Mouse (Mus musculus): ENCODE results near the gene Antxr1. TPM values are rescaled to one million over a fixed set of nuclear protein-coding genes. Genes with fewer than 3 reads are reported as not detected.
"Not testable (repeated sequence)": the region's sequence is repeated elsewhere in the genome, so short reads cannot be mapped to it uniquely, and the experiment has no call there.

The Antxr1 gene
- polyA plus RNA-seq, 1 experiment from 2014 or later = 5.8 TPM

DNA sequence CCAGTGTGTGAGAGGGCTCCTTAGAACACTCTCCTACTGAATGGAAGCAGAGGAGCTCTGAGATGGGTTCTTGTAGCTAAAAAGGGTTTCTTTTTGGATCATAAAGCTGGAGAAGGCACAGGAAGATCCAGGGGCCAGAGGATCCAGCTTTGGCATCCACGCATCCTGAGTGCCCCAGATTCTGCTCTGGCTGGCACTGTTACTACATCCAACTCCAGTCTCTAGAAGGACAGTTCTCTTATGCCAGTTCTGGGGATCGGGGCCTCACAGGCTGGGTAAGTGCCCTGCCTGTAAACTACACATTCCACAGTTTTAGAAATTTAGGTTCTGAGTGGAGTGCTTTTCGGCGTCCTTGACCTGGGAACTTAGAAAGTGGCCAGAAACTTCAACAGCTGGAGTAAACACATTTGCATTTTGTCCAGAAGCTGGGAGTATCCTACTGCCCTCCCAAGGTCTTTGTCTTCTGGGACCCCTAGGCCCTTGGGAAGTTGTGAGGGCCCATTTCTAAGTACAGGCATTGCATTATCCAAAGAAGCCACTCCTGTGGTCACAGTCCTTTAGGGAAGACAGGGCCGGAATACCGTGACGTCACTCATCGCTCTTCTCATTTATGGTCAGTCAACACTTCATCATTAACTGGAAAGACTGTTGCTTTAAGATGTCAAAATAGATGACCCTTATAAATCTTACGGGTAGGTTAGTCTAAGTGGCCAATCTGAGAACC lies 235.2 kb downstream of the Antxr1 start:
- no peaks in the 10 kb centered on the region for H3K9me3 ChIP-seq (ENCODE audit: control insufficient read depth, low read length)
- H3K36me3 ChIP-seq (ENCODE audit: control insufficient read depth, insufficient read depth, low read length) = no peaks in the 10 kb centered on the region
- H3K4me3 ChIP-seq (ENCODE audit: low read depth, low read length) = no peak overlapping the region
- H3K4me2 ChIP-seq (ENCODE audit: low read depth, low read length, severe bottlenecking) = no peak overlapping the region
- ATAC-seq (replicated peaks; ENCODE audit: low FRiP score) (no peak), DNase-seq (ENCODE audit: low spot score) (no peak)
- H3K4me1 ChIP-seq (replicated peaks; ENCODE audit: control insufficient read depth, insufficient read depth, low read length) = 0 out of 2 replicates have a peak, but pooled peaks cover 2% of the 10 kb centered on the region
- H3K9ac ChIP-seq (ENCODE audit: low read length) = no peak overlapping the region
- WGBS = 91% methylated on average over 9 of the region's 9 CpGs
- H3K27ac ChIP-seq (ENCODE audit: low read depth, low read length) = no peak overlapping the region
- no peaks in the 10 kb centered on the region for H3K27me3 ChIP-seq (ENCODE audit: control insufficient read depth, insufficient read depth, low read length)

DNA sequence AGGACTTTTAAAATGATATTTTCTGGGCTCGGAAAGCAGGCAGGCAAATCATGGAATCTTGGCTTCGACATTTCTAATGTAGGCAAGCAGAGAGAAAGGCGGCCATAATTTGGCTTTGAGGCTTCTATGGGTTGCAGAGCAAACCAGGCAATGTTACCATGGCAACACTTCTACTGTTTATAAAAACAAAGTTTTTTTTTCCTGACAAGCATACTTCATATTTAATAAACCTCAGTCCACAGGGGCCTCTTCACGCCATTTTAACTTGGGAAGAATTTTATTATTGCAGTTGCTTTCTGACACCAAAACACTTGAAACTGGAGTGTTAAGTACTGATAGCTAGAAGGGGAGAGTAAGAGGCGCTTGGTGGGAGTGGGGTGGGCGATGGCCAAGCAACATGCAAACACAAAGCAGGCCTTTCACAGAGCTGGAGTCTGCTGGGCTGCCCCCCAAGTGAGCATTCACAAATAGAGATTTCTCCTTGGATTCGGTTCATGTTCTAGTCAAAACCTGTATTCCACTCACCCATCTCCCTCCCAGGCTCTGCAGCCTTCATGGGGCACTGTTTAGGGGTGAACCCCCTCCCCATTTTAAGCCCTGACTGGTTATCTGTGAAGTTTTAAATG lies 235.8 kb downstream of the Antxr1 start:
- no peak overlapping the region for H3K9ac ChIP-seq (ENCODE audit: low read length)
- no peak overlapping the region for H3K27ac ChIP-seq (ENCODE audit: low read depth, low read length)
- H3K4me2 ChIP-seq (ENCODE audit: low read depth, low read length, severe bottlenecking) = no peak overlapping the region
- DNase-seq (ENCODE audit: low spot score) (no peak), ATAC-seq (replicated peaks; ENCODE audit: low FRiP score) (no peak)
- H3K4me3 ChIP-seq (ENCODE audit: low read depth, low read length) = no peak overlapping the region
- 64% methylated on average over 7 of the region's 7 CpGs for WGBS
- 0 out of 2 replicates have a peak, but pooled peaks cover 2% of the 10 kb centered on the region for H3K4me1 ChIP-seq (replicated peaks; ENCODE audit: control insufficient read depth, insufficient read depth, low read length)
- H3K36me3 ChIP-seq (ENCODE audit: control insufficient read depth, insufficient read depth, low read length) = no peaks in the 10 kb centered on the region
- H3K9me3 ChIP-seq (ENCODE audit: control insufficient read depth, low read length) = no peaks in the 10 kb centered on the region
- no peaks in the 10 kb centered on the region for H3K27me3 ChIP-seq (ENCODE audit: control insufficient read depth, insufficient read depth, low read length)

DNA sequence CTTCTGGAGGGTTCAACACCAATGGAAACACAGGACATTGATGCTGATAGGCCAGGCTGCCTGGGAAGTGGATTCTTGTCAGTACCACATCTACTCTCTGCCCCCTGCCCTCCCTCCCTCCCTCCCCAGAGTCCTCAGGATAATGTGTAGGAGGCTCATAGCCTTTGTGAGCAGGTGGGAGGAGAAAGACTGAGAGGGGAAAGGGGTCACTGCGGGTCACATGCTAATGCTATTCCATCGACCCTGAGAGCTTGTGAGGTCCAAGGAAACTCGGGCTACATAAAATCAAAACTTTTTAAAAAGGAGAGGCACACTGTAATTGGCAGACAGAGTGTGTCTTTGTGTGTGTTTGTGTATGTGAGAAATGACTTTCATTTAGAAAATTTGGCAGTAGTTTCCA lies 236.4 kb downstream of the Antxr1 start:
- Histone ChIP-seq H3K4me2 (ENCODE audit: low read depth, low read length, severe bottlenecking) (no peak overlapping the region), H3K36me3 (ENCODE audit: control insufficient read depth, insufficient read depth, low read length) (no peaks in the 10 kb centered on the region), H3K9me3 (ENCODE audit: control insufficient read depth, low read length) (no peaks in the 10 kb centered on the region), H3K27me3 (ENCODE audit: control insufficient read depth, insufficient read depth, low read length) (no peaks in the 10 kb centered on the region), H3K9ac (ENCODE audit: low read length) (no peak overlapping the region), H3K27ac (ENCODE audit: low read depth, low read length) (no peak overlapping the region), H3K4me3 (ENCODE audit: low read depth, low read length) (no peak overlapping the region), H3K4me1 (replicated peaks; ENCODE audit: control insufficient read depth, insufficient read depth, low read length) (0 out of 2 replicates have a peak, but pooled peaks cover 2% of the 10 kb centered on the region)
- no peak for DNase-seq (ENCODE audit: low spot score)
- 10% methylated on average over 3 of the region's 3 CpGs for WGBS
- ATAC-seq (replicated peaks; ENCODE audit: low FRiP score) = no peak

DNA sequence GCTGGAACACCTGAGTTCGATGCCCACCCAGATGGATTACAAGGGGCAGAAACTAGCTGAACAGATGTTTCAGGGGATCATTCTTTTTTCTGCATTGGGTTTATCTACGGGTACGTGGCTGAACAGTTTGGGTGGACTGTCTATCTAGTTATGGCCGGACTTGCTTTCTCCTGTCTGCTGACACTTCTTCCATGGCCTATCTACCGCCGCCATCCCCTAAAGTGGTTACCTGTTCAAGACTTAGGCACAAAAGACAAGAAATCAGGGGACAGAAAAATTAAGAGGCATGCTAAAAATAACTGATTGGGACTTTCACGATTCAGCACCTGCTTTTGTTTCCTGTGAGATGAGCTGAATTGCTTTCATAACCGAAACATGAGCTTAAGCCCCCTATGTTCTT lies 242.0 kb downstream of the Antxr1 start:
- not testable (repeated sequence) for H3K36me3 ChIP-seq (ENCODE audit: control insufficient read depth, insufficient read depth, low read length); H3K4me3 ChIP-seq (ENCODE audit: low read depth, low read length); DNase-seq (ENCODE audit: low spot score); H3K9me3 ChIP-seq (ENCODE audit: control insufficient read depth, low read length); H3K9ac ChIP-seq (ENCODE audit: low read length); H3K4me1 ChIP-seq (replicated peaks; ENCODE audit: control insufficient read depth, insufficient read depth, low read length); H3K27me3 ChIP-seq (ENCODE audit: control insufficient read depth, insufficient read depth, low read length); H3K27ac ChIP-seq (ENCODE audit: low read depth, low read length); H3K4me2 ChIP-seq (ENCODE audit: low read depth, low read length, severe bottlenecking); ATAC-seq (replicated peaks; ENCODE audit: low FRiP score)
- 91% methylated on average over 8 of the region's 8 CpGs for WGBS

DNA sequence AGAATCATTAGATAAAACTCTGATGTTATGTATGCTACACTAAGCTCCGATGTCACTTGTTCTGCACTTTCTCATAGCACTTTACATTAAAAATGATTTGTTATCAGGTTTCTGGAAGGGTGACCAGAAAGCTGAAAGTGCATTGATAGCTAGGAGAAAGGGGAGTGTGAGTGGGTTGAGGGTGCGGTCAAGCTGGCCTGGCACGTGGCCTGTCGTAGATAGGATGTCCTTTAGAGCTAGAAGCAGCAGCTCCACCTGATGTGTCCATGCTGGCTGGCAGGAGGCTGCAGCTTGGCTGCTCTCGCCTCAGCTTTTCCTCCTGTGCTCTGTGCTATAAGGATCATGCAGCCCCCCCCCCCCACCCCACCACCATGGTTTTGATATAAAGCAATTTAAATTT lies 243.1 kb downstream of the Antxr1 start:
- no peak for DNase-seq (ENCODE audit: low spot score)
- Histone ChIP-seq H3K27me3 (ENCODE audit: control insufficient read depth, insufficient read depth, low read length) (no peaks in the 10 kb centered on the region), H3K4me1 (replicated peaks; ENCODE audit: control insufficient read depth, insufficient read depth, low read length) (no peaks in the 10 kb centered on the region), H3K36me3 (ENCODE audit: control insufficient read depth, insufficient read depth, low read length) (no peaks in the 10 kb centered on the region), H3K9ac (ENCODE audit: low read length) (no peak overlapping the region), H3K4me2 (ENCODE audit: low read depth, low read length, severe bottlenecking) (no peak overlapping the region), H3K27ac (ENCODE audit: low read depth, low read length) (no peak overlapping the region), H3K4me3 (ENCODE audit: low read depth, low read length) (no peak overlapping the region), H3K9me3 (ENCODE audit: control insufficient read depth, low read length) (no peaks in the 10 kb centered on the region)
- 92% methylated on average over 5 of the region's 5 CpGs for WGBS
- no peak for ATAC-seq (replicated peaks; ENCODE audit: low FRiP score)

DNA sequence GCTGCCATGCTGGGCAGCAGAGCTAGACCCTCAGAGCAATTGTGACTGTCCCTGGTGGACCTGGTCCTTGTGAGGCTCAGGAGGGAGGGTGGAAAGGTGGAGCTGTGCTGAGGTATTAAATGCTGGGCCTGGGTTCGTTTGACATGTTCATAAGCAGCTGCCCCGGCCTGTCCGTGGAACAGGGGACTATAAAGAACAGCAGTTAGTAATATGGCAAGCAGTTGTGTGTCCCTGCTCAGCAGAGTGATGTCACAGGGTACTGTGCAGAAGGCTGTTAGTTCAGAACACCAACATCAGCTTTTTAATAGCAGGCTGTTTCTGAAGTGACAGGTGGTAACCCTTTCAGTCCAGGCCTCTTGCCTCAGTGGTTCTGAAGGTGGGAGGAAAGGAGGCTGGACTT lies 244.7 kb downstream of the Antxr1 start:
- DNase-seq (ENCODE audit: low spot score) (no peak), ATAC-seq (replicated peaks; ENCODE audit: low FRiP score) (no peak)
- Histone ChIP-seq H3K4me2 (ENCODE audit: low read depth, low read length, severe bottlenecking) (no peak overlapping the region), H3K27ac (ENCODE audit: low read depth, low read length) (no peak overlapping the region), H3K9me3 (ENCODE audit: control insufficient read depth, low read length) (no peaks in the 10 kb centered on the region), H3K4me3 (ENCODE audit: low read depth, low read length) (no peak overlapping the region), H3K9ac (ENCODE audit: low read length) (no peak overlapping the region), H3K36me3 (ENCODE audit: control insufficient read depth, insufficient read depth, low read length) (no peaks in the 10 kb centered on the region; the same call in 1 of the 2 replicates), H3K27me3 (ENCODE audit: control insufficient read depth, insufficient read depth, low read length) (no peaks in the 10 kb centered on the region), H3K4me1 (replicated peaks; ENCODE audit: control insufficient read depth, insufficient read depth, low read length) (no peaks in the 10 kb centered on the region)
- WGBS = 93% methylated on average over 3 of the region's 3 CpGs

DNA sequence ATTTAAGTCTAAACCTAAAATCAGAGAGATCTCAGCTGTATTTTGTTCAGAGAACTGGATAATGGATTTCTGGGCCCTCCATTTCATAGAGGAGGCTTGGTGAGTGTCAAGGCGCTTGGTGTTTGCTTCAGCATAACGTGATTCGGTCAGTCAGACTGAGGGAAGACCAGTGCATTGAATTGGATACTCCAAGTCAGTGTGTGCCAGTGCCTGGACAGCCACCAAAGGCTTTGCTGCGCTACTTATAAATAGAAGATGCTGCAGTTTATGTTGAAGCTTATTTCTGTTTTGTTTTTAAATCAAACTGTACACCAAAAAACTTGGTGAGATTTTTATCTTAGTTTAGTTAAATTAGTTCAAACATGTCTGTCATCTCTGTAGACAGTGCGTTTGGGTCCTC lies 247.3 kb downstream of the Antxr1 start:
- Histone ChIP-seq H3K9ac (ENCODE audit: low read length) (no peak overlapping the region), H3K4me1 (replicated peaks; ENCODE audit: control insufficient read depth, insufficient read depth, low read length) (no peaks in the 10 kb centered on the region), H3K4me2 (ENCODE audit: low read depth, low read length, severe bottlenecking) (no peak overlapping the region), H3K27me3 (ENCODE audit: control insufficient read depth, insufficient read depth, low read length) (no peaks in the 10 kb centered on the region), H3K36me3 (ENCODE audit: control insufficient read depth, insufficient read depth, low read length) (no peaks in the 10 kb centered on the region; the same call in 1 of the 2 replicates), H3K9me3 (ENCODE audit: control insufficient read depth, low read length) (no peaks in the 10 kb centered on the region), H3K27ac (ENCODE audit: low read depth, low read length) (no peak overlapping the region), H3K4me3 (ENCODE audit: low read depth, low read length) (no peak overlapping the region)
- ATAC-seq (replicated peaks; ENCODE audit: low FRiP score) (no peak), DNase-seq (ENCODE audit: low spot score) (no peak)
- 92% methylated on average over 5 of the region's 5 CpGs for WGBS

DNA sequence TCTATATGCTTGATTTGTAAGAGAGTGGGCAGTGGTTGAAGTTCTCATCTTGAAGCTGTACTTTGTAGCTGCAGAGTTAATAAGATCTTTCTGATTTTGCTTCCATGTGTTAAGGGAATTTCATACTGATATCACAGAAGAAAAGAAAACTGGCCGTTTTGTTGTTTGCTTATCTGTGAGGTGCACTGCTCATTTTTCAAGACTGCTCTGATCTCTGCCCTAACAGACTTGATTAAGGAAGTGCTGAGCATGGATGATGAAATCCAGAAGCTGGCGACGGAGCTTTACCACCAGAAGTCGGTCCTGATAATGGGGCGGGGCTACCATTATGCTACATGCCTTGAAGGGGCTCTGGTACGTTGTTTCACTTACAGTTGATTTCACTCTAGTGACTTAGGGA lies 250.6 kb downstream of the Antxr1 start:
- no peaks in the 10 kb centered on the region for H3K4me1 ChIP-seq (replicated peaks; ENCODE audit: control insufficient read depth, insufficient read depth, low read length)
- DNase-seq (ENCODE audit: low spot score) (no peak), ATAC-seq (replicated peaks; ENCODE audit: low FRiP score) (no peak)
- H3K27ac ChIP-seq (ENCODE audit: low read depth, low read length) = no peak overlapping the region
- H3K4me2 ChIP-seq (ENCODE audit: low read depth, low read length, severe bottlenecking) = no peak overlapping the region
- H3K9ac ChIP-seq (ENCODE audit: low read length) = no peak overlapping the region
- H3K36me3 ChIP-seq (ENCODE audit: control insufficient read depth, insufficient read depth, low read length) = no peaks in the 10 kb centered on the region; the same call in 1 of the 2 replicates
- H3K9me3 ChIP-seq (ENCODE audit: control insufficient read depth, low read length) = no peaks in the 10 kb centered on the region
- no peak overlapping the region for H3K4me3 ChIP-seq (ENCODE audit: low read depth, low read length)
- 88% methylated on average over 6 of the region's 6 CpGs for WGBS
- no peaks in the 10 kb centered on the region for H3K27me3 ChIP-seq (ENCODE audit: control insufficient read depth, insufficient read depth, low read length)

Measured in forebrain, embryonic 11.5 days (tissue).